Mouse (Mus musculus): ENCODE data around the gene Rtn2. TPM values are rescaled to one million over a fixed set of nuclear protein-coding genes. Genes with fewer than 3 reads are reported as not detected.

The Rtn2 gene
- total RNA-seq (2021): 100 to 1,000 TPM; 154 to 161 TPM

- peak; percentile 95 for DNase-seq
- intact Hi-C loops (cut with DNase I): loop anchor here (10.0 kb wide), 1 partner anchor 48 kb away; no protein-coding TSS in a partner anchor
These were observed at the start of gene Rtn2 for GRCm38 (mm10) chr7:19282385-19282784. TSS of gene Rtn2 (plus strand) at chr7:19282624.

- no peak for DNase-seq
- intact Hi-C loops (cut with DNase I): loop anchor here (10.0 kb wide), 1 partner anchor 50 kb away; the partner anchor contains the start of genes Ppm1n and Rtn2
These were observed 47.8 kb upstream of the Rtn2 start for GRCm38 (mm10) chr7:19234652-19235051.

GRCm38 (mm10) chr7:19235092-19235671, 47.2 kb upstream of the Rtn2 start:
- intact Hi-C loops (cut with DNase I): loop anchor here (10.0 kb wide), 1 partner anchor 50 kb away; the partner anchor contains the start of genes Ppm1n and Rtn2
- no peak for DNase-seq

GRCm38 (mm10) chr7:19236411-19236810, 46.0 kb upstream of the Rtn2 start:
- intact Hi-C loops (cut with DNase I): loop anchor here (10.0 kb wide), 1 partner anchor 48 kb away; the partner anchor contains the start of genes Ppm1n and Rtn2
- peak; percentile 37 for DNase-seq

- DNase-seq: no peak
- intact Hi-C loops (cut with DNase I): loop anchor here (10.0 kb wide), 1 partner anchor 46 kb away; the partner anchor contains the start of genes Ppm1n and Rtn2
These were observed 44.1 kb upstream of the Rtn2 start for GRCm38 (mm10) chr7:19238344-19238743.

- intact Hi-C loops (cut with DNase I): loop anchor here (10.0 kb wide), 1 partner anchor 45 kb away; the partner anchor contains the start of genes Ppm1n and Rtn2
These were observed 43.0 kb upstream of the Rtn2 start for GRCm38 (mm10) chr7:19239423-19239822.

GRCm38 (mm10) chr7:19239986-19240385, 42.4 kb upstream of the Rtn2 start:
- DNase-seq: no peak
- intact Hi-C loops (cut with DNase I): loop anchor here (10.0 kb wide), 1 partner anchor 45 kb away; the partner anchor contains the start of genes Ppm1n and Rtn2

More at GRCm38 (mm10) chr7:19239423-19239822, 43.0 kb upstream of the Rtn2 start:
- peak; percentile 90 for DNase-seq

GRCm38 (mm10) chr7:19240905-19241463, 41.4 kb upstream of the Rtn2 start:
- intact Hi-C loops (cut with DNase I): no loop called here
- DNase-seq: no peak

- intact Hi-C loops (cut with DNase I): no loop called here
- DNase-seq: no peak
These were observed 40.4 kb upstream of the Rtn2 start for GRCm38 (mm10) chr7:19242005-19242404.

- intact Hi-C loops (cut with DNase I): no loop called here
- DNase-seq: peak; percentile 45
These were observed 38.6 kb upstream of the Rtn2 start for GRCm38 (mm10) chr7:19243858-19244257.

- intact Hi-C loops (cut with DNase I): no loop called here
- DNase-seq: no peak
These were observed 37.3 kb upstream of the Rtn2 start for GRCm38 (mm10) chr7:19245083-19245482.

GRCm38 (mm10) chr7:19246855-19247254, 35.6 kb upstream of the Rtn2 start:
- intact Hi-C loops (cut with DNase I): no loop called here

GRCm38 (mm10) chr7:19247511-19247910, 34.9 kb upstream of the Rtn2 start:
- no peak for DNase-seq
- intact Hi-C loops (cut with DNase I): no loop called here

More at GRCm38 (mm10) chr7:19246855-19247254, 35.6 kb upstream of the Rtn2 start:
- no peak for DNase-seq

GRCm38 (mm10) chr7:19252078-19252477, 30.3 kb upstream of the Rtn2 start:
- DNase-seq: no peak
- intact Hi-C loops (cut with DNase I): no loop called here

- DNase-seq: no peak
- intact Hi-C loops (cut with DNase I): no loop called here
These were observed 29.0 kb upstream of the Rtn2 start for GRCm38 (mm10) chr7:19253437-19253836.

- DNase-seq: no peak
- intact Hi-C loops (cut with DNase I): no loop called here
These were observed 27.0 kb upstream of the Rtn2 start for GRCm38 (mm10) chr7:19255395-19255794.

GRCm38 (mm10) chr7:19256567-19256966, 25.9 kb upstream of the Rtn2 start:
- DNase-seq: no peak
- intact Hi-C loops (cut with DNase I): no loop called here

- intact Hi-C loops (cut with DNase I): no loop called here
- peak; percentile 40 for DNase-seq
These were observed 24.9 kb upstream of the Rtn2 start for GRCm38 (mm10) chr7:19257390-19258022.

GRCm38 (mm10) chr7:19258336-19258735, 24.1 kb upstream of the Rtn2 start:
- no peak for DNase-seq
- intact Hi-C loops (cut with DNase I): no loop called here

- intact Hi-C loops (cut with DNase I): no loop called here
These were observed 17.3 kb upstream of the Rtn2 start for GRCm38 (mm10) chr7:19265147-19265546.

More at GRCm38 (mm10) chr7:19265147-19265546, 17.3 kb upstream of the Rtn2 start:
- DNase-seq: no peak

Measured in left cerebral cortex, postnatal 4 days (tissue).